Mouse (Mus musculus): Measurements from ENCODE around the gene Erh.
A peak's percentile ranks its signal among the peaks of the same experiment; 100 is the strongest.

Gene Erh

GRCm38 (mm10) chr12:80615371-80616257 lies 28.5 kb downstream of the Erh start:
- DNase-seq (ENCODE audit: low spot score), result no peak

- no peak for DNase-seq (ENCODE audit: low spot score)
Measured at GRCm38 (mm10) chr12:80612113-80612791, 31.9 kb downstream of the Erh start.

GRCm38 (mm10) chr12:80609928-80610327 lies 34.2 kb downstream of the Erh start:
- no peak for DNase-seq (ENCODE audit: low spot score)

- no peak for DNase-seq (ENCODE audit: low spot score)
Measured at GRCm38 (mm10) chr12:80608576-80608975, 35.6 kb downstream of the Erh start.

- DNase-seq (ENCODE audit: low spot score), result no peak
Measured at GRCm38 (mm10) chr12:80604218-80604617, 39.9 kb downstream of the Erh start.

- DNase-seq (ENCODE audit: low spot score), result no peak
Measured at GRCm38 (mm10) chr12:80603566-80603965, 40.6 kb downstream of the Erh start.

GRCm38 (mm10) chr12:80602432-80602831 lies 41.7 kb downstream of the Erh start:
- DNase-seq (ENCODE audit: low spot score), result no peak

GRCm38 (mm10) chr12:80601597-80602269 lies 42.4 kb downstream of the Erh start:
- DNase-seq (ENCODE audit: low spot score), result no peak

GRCm38 (mm10) chr12:80598756-80599155 lies 45.4 kb downstream of the Erh start:
- DNase-seq (ENCODE audit: low spot score), result peak; percentile 75

- DNase-seq (ENCODE audit: low spot score), result no peak
Measured at GRCm38 (mm10) chr12:80598236-80598635, 45.9 kb downstream of the Erh start.

GRCm38 (mm10) chr12:80595968-80596367 lies 48.2 kb downstream of the Erh start:
- no peak for DNase-seq (ENCODE audit: low spot score)

- DNase-seq (ENCODE audit: low spot score), result no peak
Measured at GRCm38 (mm10) chr12:80595566-80595965, 48.6 kb downstream of the Erh start.

GRCm38 (mm10) chr12:80594781-80595180 lies 49.4 kb downstream of the Erh start:
- no peak for DNase-seq (ENCODE audit: low spot score)

- DNase-seq (ENCODE audit: low spot score), result no peak
Measured at GRCm38 (mm10) chr12:80594141-80594540, 50.0 kb downstream of the Erh start.

GRCm38 (mm10) chr12:80584973-80585372 lies 59.2 kb downstream of the Erh start:
- peak; percentile 41 for DNase-seq (ENCODE audit: low spot score)
